Mouse (Mus musculus): ENCODE results near the gene Cmklr1. TPM values are rescaled to one million over a fixed set of nuclear protein-coding genes. Genes with fewer than 3 reads are reported as not detected.
"Not testable (repeated sequence)": the region's sequence is repeated elsewhere in the genome, so short reads cannot be mapped to it uniquely, and the experiment has no call there.

The Cmklr1 gene
- total and polyA plus RNA-seq, 3 experiments = 25.3 to 75.6 (median 25.7) TPM

DNA sequence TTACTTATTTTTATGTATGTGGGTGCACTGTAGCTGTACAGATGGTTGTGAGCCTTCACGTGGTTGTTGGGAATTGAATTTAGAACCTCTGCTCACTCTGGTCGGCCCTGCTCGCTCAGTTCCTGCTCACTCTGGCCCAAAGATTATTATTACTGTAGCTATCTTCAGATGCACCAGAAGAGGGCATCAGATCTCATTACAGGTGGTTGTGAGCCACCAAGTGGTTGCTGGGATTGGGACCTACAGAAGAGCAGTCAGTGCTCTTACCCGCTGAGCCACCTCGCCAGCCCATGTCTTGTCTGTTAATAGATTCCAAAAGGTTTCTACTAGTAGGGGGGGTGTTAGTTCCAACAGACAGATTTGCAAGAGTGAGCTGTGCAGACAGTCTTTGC is 63.8 kb downstream of the Cmklr1 start:
- not testable (repeated sequence) for DNase-seq

DNA sequence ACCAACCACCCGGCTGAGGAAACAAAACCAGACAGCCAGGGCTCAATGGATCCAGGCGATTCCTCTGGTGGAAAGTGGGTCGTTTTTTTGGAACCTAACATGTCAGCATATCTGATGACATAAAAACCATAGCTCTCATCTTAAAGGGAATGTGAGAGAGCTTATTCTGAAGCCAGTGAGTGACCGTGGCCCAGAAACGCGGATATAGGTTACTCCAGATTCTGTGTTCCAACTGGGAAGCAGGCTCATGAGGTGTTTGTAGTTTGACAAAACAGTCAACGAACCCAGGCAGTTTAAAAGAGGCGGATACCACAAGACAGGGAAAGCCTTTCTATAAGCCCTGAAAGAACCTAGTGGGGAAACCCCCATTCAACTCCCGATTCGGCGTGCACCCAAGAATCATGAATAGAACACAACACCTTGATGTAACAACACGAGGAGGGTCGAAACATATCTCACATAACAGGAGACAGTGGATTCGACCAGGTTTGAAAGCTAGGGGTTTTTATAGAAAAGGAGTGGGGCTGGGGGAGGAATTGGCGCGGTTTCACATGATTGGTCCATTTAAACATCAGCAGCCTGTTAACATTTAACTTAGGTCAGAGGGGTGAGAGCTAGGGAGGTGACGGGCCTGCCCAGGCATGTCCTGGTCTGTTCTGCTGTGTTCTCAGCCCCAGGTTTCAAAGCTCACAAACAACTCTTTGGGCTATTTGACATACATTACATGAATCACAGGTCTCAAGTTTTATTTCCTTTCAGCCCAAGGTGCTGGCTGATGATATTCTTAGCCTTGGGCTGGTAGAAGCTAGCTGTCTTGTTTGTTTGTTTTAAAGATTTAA is 64.4 kb downstream of the Cmklr1 start:
- not testable (repeated sequence) for DNase-seq

DNA sequence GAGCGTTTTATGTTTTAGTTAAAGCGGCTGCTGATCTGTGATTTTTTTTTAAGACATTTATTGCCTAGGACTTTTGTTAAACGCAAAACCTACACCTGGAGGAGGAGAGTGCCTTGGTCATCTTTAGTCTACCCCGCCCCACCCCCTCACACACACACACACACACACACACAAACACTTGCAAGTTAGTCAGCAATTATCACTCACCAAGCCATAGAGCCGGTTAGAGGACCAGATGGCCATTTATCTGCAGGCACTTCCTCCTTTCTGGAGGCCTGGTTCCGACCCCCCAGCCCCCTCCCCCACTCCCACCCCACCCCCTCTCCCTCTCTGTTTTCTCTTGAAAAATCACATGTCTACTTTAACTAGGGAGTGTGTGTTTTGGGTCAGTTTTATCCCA is 65.8 kb downstream of the Cmklr1 start:
- DNase-seq = no peak

DNA sequence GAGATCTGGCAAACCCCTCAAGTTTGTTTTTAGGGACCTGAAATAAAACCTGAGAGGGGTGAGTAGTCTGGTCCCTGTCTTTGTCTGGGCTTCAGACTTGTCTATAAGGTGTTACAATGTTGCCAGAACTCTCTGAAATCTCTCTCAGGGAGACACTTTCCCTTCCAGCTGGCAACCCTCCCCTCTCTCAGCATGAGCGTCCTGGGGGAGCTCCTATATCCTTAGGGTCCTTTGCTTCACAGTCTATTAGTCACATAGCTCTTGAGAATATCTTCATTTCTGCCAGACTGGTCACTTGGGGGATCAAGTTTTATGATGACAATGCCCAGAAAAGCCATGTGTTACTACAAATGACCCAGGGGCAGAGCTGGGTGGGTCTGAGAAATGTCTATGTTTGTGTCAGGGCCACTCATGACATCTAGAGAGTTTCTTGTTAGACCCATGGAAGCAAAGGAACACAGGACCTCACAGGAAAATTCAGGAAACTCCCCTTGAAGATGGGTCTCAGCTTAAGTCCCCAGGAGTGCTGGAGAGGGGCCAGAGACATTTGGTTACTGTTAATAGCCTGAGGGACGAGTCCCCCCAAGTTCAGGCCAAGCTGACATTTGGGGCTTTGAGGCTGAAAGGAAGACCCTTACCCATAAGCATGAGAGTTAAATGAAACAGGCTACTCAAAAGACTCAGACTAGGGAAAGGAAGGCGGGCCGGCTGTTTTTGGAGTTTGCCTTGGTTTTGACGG is 66.6 kb downstream of the Cmklr1 start:
- no peak for DNase-seq

DNA sequence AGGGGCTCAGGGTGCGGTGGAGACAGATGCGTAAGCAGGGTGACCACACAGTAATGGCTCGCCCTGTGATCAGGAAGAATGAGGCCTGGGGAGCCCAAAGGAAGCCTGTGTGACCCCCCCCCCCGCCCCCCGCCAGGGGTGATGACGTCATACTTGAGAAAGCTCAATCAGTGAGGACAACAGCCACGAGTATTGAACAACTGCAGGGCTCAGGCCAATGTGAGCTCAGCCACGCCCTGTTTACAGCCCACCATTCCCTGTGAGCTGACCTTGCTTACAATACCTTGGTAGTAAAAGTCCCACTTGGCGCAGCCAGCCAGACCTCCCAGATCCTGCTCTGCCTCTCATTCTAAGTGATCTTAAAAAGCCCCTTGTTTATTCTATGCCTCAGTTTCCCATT is 69.4 kb downstream of the Cmklr1 start:
- no peak for DNase-seq

DNA sequence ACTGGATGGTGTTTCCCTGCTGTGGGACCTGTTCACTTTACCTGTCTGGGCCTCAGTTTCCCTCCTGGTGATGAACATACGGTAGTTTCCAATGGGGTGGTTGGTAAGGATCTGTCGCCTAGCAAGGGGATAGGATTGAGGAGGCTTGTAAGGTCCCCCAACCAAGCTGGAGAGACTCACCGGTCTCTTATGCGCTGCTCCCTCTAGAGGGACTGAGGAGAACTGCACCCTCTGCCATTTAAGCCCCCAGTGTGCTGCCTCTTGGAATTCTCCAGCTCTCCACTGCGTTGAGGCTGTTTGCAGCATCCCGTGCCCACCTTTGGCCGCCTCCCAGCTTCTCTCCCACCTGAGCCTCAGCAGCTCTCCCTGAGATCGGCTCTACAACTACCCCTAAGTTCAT is 70.0 kb downstream of the Cmklr1 start:
- no peak for DNase-seq

DNA sequence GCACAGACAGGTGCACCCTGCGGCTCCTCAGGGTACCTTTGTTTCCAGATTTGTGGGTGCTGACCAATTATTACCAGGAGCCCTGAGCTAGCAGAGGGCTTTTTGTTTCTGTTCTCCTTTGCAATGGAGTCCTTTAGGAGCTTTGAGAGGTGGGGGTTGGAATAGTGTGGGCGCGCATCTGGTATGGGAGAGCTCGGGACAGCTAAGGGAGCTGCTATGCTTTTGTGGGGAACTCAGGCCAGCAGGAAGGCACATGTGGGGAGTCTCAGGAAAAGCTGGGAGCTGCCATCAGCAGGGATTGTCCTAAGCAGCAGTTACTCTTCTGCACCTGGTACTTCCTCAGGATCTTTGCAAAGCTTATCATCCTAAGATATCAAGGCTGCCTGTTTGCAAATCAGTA is 71.1 kb downstream of the Cmklr1 start:
- DNase-seq = no peak

DNA sequence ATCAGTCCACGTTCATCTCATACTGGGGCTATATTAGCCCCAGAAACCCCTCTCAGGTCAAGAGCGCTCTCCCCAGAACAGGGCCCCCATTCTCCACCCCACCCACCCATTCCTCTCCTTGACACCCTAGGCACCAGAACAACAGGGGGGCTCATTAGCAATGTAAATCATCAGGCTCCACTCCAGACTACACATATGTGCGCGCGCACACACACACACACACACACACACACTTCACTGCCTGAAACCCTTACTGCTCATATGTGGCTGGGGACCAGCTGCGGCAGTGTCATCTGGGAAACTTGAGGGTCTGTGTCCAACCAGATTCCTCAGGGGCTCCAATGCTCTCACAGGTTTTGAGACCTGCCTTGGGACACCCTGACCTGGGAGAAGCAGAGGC is 71.8 kb downstream of the Cmklr1 start:
- no peak for DNase-seq

DNA sequence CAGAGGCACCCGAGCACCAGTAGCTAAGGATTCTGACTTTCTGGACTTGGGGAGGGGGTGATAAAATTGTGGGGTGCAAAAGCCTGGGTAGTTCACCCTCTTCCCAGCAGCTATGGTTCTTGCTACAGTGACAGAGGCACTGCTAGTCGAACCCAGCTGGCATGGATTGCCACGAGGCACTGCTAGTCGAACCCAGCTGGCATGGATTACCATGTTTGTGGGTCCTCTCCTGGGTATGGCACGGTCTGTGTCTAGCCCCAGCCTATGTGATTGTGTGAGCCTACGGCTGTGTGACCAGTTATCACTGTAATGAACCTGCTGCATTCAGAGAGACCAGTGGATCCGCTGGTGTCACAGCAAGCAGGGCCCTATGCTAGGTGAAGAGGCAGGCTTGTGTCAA is 72.7 kb downstream of the Cmklr1 start:
- DNase-seq = no peak

DNA sequence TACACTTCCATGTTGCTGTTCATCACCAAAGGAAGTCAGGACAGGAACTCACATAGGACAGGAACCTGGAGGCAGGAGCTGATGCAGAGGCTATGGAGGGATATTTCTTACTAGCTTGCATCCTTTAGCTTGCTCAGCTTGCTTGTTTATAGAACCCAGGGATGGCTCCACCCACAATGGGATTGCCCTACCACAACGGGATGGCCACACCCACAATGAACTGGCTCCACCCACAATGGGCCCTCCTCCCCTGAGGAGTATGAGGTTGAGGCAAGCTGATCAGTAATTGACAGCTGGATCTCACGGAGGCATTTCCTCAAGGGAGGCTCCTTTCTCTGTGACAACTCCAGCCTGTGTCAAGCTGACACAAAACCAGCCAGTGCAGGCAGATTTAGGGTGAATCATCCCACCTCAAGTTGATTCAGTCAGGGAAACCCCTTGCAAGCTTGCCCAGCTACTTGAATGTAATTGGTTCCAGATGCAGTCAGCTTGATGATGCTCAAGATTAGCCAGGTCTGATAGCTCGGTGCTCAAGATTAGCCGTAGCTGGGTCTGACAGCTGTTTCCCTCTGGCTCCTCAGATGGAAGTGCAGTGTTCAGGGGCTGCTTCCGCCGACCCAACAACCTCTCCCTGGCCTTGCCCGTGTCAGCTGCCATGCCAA is 80.0 kb downstream of the Cmklr1 start:
- no peak for DNase-seq

DNA sequence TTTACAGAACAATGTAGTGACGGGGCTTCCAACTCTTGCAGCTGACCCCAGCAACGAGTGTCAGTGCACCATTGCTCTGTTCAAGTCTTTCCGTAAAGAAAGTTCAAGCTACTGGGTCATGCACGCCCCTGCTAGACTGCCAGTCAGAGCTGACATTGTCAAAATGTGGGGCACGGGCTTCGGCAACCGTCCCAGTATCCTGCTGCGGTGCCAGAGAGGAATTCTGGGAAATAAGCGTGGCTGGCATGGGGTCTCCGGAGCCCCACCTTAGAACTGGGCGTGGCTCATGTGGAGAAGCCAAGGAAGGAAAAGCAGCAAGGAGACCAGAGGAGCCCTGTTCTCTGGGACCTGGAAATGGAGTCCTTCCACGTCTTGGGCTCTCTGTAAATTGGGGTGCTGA is 84.4 kb downstream of the Cmklr1 start:
- DNase-seq = no peak

DNA sequence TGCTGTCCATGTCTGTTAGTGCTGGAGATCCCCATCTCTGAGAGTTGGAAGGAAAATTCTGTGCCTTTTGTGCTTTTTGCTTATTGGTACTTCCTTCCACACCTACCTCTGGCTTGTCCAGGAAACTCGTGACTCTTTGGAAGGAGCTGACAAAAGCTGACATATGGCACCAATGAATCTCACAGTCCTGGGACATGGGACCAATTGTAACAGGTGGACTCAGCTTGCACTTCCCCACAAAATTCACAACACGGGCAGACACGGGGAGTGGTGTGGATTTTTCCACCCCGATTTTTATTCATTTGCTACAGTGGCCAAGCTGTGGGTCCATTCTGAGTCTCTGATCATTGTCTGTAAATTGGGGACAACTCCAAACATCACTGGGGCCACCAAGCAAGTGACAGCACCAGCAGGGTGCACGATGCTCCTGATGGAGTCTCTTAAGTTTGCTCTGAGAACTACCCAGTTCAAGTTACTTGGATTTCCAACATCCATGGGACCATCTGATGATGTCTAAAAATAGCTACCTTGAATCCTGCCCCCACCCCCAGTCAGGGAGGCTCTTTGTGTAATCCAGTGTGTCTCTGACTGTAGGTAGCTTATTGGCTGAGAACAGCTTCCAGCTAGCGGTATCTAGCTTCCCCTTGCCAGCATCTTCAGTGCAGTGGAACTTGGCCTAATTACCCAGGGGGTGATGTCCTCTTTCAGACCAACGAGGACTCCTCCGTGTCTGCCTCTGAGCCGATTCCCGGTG is 84.9 kb downstream of the Cmklr1 start:
- DNase-seq = no peak

DNA sequence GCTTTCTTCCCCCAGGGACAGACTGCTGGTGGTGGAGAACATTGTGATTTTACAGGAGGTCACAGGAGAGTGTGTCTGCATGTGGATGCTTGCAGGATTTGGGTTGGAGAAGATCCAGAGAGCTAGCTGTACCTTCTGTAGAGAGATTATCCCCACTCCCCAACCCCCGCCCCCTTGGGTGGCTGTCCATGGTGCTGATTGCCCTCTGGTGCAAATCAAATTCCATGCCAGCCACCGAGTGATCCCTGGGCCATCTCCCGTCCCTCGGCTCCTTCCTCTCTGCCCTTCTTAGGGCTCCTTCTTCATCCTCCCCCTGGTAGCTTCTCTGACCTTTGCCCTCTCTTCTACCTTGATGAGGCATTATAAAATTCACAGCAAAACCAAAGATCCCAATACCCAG is 85.8 kb downstream of the Cmklr1 start:
- DNase-seq = no peak

Other genes with a start within 250 kb of the Cmklr1 start
- 1 to 10 TPM; 3.7 to 5.5 TPM for gene Wscd2, start 160.1 kb downstream of the Cmklr1 start, total RNA-seq (2021)
- 5.6 and 5.9 TPM in 2 replicates for gene Wscd2, start 160.1 kb downstream of the Cmklr1 start, polyA plus RNA-seq (2012; rRNA removed)
- gene 1700069L16Rik, start 74.3 kb upstream of the Cmklr1 start, total RNA-seq (2021) = not detected
- not detected in 2 replicates for gene 1700069L16Rik, start 74.3 kb upstream of the Cmklr1 start, polyA plus RNA-seq (2012; rRNA removed)
- 10 to 100 TPM; 10.5 to 19.5 TPM for gene Ficd, start 85.4 kb upstream of the Cmklr1 start, total RNA-seq (2021)
- 11.8 and 12.3 TPM in 2 replicates for gene Ficd, start 85.4 kb upstream of the Cmklr1 start, polyA plus RNA-seq (2012; rRNA removed)
- gene Sart3, start 122.1 kb upstream of the Cmklr1 start, total RNA-seq (2021) = 10 to 100 TPM; 26.3 to 29.8 TPM
- 12.7 and 16.2 TPM in 2 replicates for gene Sart3, start 122.1 kb upstream of the Cmklr1 start, polyA plus RNA-seq (2012; rRNA removed)
- 100 to 1,000 TPM; 657 to 936 TPM for gene Iscu, start 122.3 kb upstream of the Cmklr1 start, total RNA-seq (2021)
- gene Iscu, start 122.3 kb upstream of the Cmklr1 start, polyA plus RNA-seq (2012; rRNA removed) = 305 and 399 TPM in 2 replicates
- gene Tmem119, start 150.1 kb upstream of the Cmklr1 start, total RNA-seq (2021) = 10 to 100 TPM; 10.1 to 19.8 TPM
- gene Tmem119, start 150.1 kb upstream of the Cmklr1 start, polyA plus RNA-seq (2012; rRNA removed) = 20.1 and 21.1 TPM in 2 replicates
- gene Selplg, start 182.2 kb upstream of the Cmklr1 start, total RNA-seq (2021) = 1 to 10 TPM; 5.1 to 6.5 TPM
- gene Selplg, start 182.2 kb upstream of the Cmklr1 start, polyA plus RNA-seq (2012; rRNA removed) = 16.3 and 18.0 TPM in 2 replicates